Mouse (Mus musculus): ENCODE measurements around the gene Boll.
A peak's percentile ranks its signal among the peaks of the same experiment; 100 is the strongest.

Gene Boll

GRCm38 (mm10) chr1:55238496-55238895, 124.8 kb downstream of the Boll start:
- no peak for DNase-seq (ENCODE audit: low spot score in 2 of 2)

GRCm38 (mm10) chr1:55237643-55238161, 125.6 kb downstream of the Boll start:
- DNase-seq (ENCODE audit: low spot score in 2 of 2): no peak

GRCm38 (mm10) chr1:55236890-55237642, 126.2 kb downstream of the Boll start, which contains the start of gene Mars2:
Gene Mars2 (plus strand): TSS chr1:55237177.
- peak; percentile 93 for DNase-seq (ENCODE audit: low spot score in 2 of 2)

GRCm38 (mm10) chr1:55236487-55236886, 126.8 kb downstream of the Boll start:
- DNase-seq (ENCODE audit: low spot score in 2 of 2): no peak

- DNase-seq (ENCODE audit: low spot score in 2 of 2): no peak
Measured at GRCm38 (mm10) chr1:55234910-55235520, 128.3 kb downstream of the Boll start.

- DNase-seq (ENCODE audit: low spot score in 2 of 2): no peak
Measured at GRCm38 (mm10) chr1:55228256-55228884, 134.9 kb downstream of the Boll start.

- no peak for DNase-seq (ENCODE audit: low spot score in 2 of 2)
Measured at GRCm38 (mm10) chr1:55227376-55227775, 135.9 kb downstream of the Boll start.

- DNase-seq (ENCODE audit: low spot score in 2 of 2): no peak
Measured at GRCm38 (mm10) chr1:55226011-55226857, 137.0 kb downstream of the Boll start, which contains the start of gene Rftn2. Gene Rftn2 (minus strand): TSS chr1:55226782.

- DNase-seq (ENCODE audit: low spot score in 2 of 2): no peak
Measured at GRCm38 (mm10) chr1:55225398-55225797, 137.9 kb downstream of the Boll start.

- no peak for DNase-seq (ENCODE audit: low spot score in 2 of 2)
Measured at GRCm38 (mm10) chr1:55224111-55224510, 139.2 kb downstream of the Boll start.

- DNase-seq (ENCODE audit: low spot score in 2 of 2): no peak
Measured at GRCm38 (mm10) chr1:55223026-55223425, 140.2 kb downstream of the Boll start.

GRCm38 (mm10) chr1:55221352-55221751, 141.9 kb downstream of the Boll start:
- no peak for DNase-seq (ENCODE audit: low spot score in 2 of 2)

- DNase-seq (ENCODE audit: low spot score in 2 of 2): no peak
Measured at GRCm38 (mm10) chr1:55217191-55217590, 146.1 kb downstream of the Boll start.

GRCm38 (mm10) chr1:55215185-55215813, 148.0 kb downstream of the Boll start:
- DNase-seq (ENCODE audit: low spot score in 2 of 2): no peak

GRCm38 (mm10) chr1:55213936-55214335, 149.3 kb downstream of the Boll start:
- DNase-seq (ENCODE audit: low spot score in 2 of 2): no peak

GRCm38 (mm10) chr1:55213475-55213874, 149.8 kb downstream of the Boll start:
- no peak for DNase-seq (ENCODE audit: low spot score in 2 of 2)

GRCm38 (mm10) chr1:55212771-55213170, 150.5 kb downstream of the Boll start:
- DNase-seq (ENCODE audit: low spot score in 2 of 2): no peak

GRCm38 (mm10) chr1:55211081-55211480, 152.2 kb downstream of the Boll start:
- no peak for DNase-seq (ENCODE audit: low spot score in 2 of 2)

GRCm38 (mm10) chr1:55210202-55210965, 152.9 kb downstream of the Boll start:
- DNase-seq (ENCODE audit: low spot score in 2 of 2): no peak

- DNase-seq (ENCODE audit: low spot score in 2 of 2): no peak
Measured at GRCm38 (mm10) chr1:55208500-55209140, 154.6 kb downstream of the Boll start.
